Mouse (Mus musculus): ENCODE measurements around the gene Dlk1. TPM values are rescaled to one million over a fixed set of nuclear protein-coding genes. Genes with fewer than 3 reads are reported as not detected.

Dlk1 gene
- polyA plus RNA-seq (2012; rRNA removed), result 10.7 and 13.4 TPM in 2 replicates

GRCm38 (mm10) chr12:109452592-109452991 lies at the start of gene Dlk1:
TSS of gene Dlk1 (plus strand) at chr12:109452823.

Other genes starting within 250 kb of the Dlk1 start
- not detected in 2 replicates for gene Rtl1, start 147.5 kb downstream of the Dlk1 start, polyA plus RNA-seq (2012; rRNA removed)